Mouse (Mus musculus) stomach, postnatal 0 days (tissue): ENCODE data around the gene Aunip. TPM values are rescaled to one million over a fixed set of nuclear protein-coding genes. Genes with fewer than 3 reads are reported as not detected.

Experiments
- ATAC-seq: fragments of 200-750 bp; cut with Nextera tagmentation; 2 replicates; pipeline ENCODE4 v1.8.0; 2017; ENCODE audit not compliant: low FRiP score, low TSS enrichment
- DNase-seq: peaks from one replicate; pipeline ENCODE4 v3.0.0-alpha.2; 2016; ENCODE audit warnings: low spot score
- H3K27ac ChIP-seq: fragments of 300-500 bp; sonication (generic); replicated peaks from 2 replicates; pipeline ENCODE4 v1.5.1; 2014; ENCODE audit warnings: mild to moderate bottlenecking, control low read depth
- H3K27me3 ChIP-seq: fragments of 300-500 bp; sonication (generic); 2 replicates; pipeline ENCODE4 v1.6.1; 2014; ENCODE audit warnings: low read length; ENCODE audit not compliant: control insufficient read depth, insufficient read depth
- H3K36me3 ChIP-seq: fragments of 300-500 bp; sonication (generic); 2 replicates; pipeline ENCODE4 v1.6.1; 2014; ENCODE audit warnings: low read length, mixed read lengths; ENCODE audit not compliant: control insufficient read depth, insufficient read depth
- H3K4me1 ChIP-seq: fragments of 300-500 bp; sonication (generic); replicated peaks from 2 replicates; pipeline ENCODE4 v1.6.1; 2014; ENCODE audit warnings: antibody characterized with exemption; ENCODE audit not compliant: control insufficient read depth, insufficient read depth
- H3K4me2 ChIP-seq: fragments of 300-500 bp; sonication (generic); replicated peaks from 2 replicates; pipeline ENCODE4 v1.6.1; 2014; ENCODE audit warnings: low read depth, mild to moderate bottlenecking, control low read depth, moderate library complexity
- H3K4me3 ChIP-seq: fragments of 300-500 bp; sonication (generic); 2 replicates; pipeline ENCODE4 v1.5.1; 2014; ENCODE audit warnings: low read depth, low read length, control low read depth
- H3K9ac ChIP-seq: fragments of 300-500 bp; sonication (generic); 2 replicates; pipeline ENCODE4 v1.6.1; 2014; ENCODE audit warnings: mild to moderate bottlenecking, low read length, control low read depth, mixed read lengths
- H3K9me3 ChIP-seq: fragments of 300-500 bp; sonication (generic); 2 replicates; pipeline ENCODE4 v1.6.1; 2016; ENCODE audit warnings: low read length; ENCODE audit not compliant: control insufficient read depth
- CTCF ChIP-seq: IDR thresholded peaks from 2 replicates; pipeline ENCODE4 v1.5.1; 2016; ENCODE audit warnings: antibody characterized with exemption, low read depth, mild to moderate bottlenecking, moderate library complexity
- EP300 ChIP-seq: optimal IDR thresholded peaks from 2 replicates; pipeline ENCODE3; 2016; ENCODE audit warnings: antibody characterized with exemption
- WGBS: fragments of 180-500 bp; shearing (Covaris S2); extraction: QIAGEN DNeasy Blood & Tissue Kit; methylation state at CpG from one replicate; pipeline ENCODE4 v1.1.7; 2014; 5-methylcytosine and 5-hydroxymethylcytosine counted together
- polyA plus RNA-seq: library from polyadenylated mRNA; unstranded; fragments of >200 nt; fragmentation: Nextera tagmentation; extraction: Ambion mirVana; gene quantifications from 2 replicates; pipeline ENCODE4 v1.2.1, GENCODE M21; 2015

Gene Aunip
- 3.5 and 3.8 TPM in 2 replicates for polyA plus RNA-seq

GRCm38 (mm10) chr4:134510845-134511411 is at the start of gene Aunip:
Gene Aunip (plus strand): TSS chr4:134510999.
- 0 out of 2 replicates have a peak, but pooled peaks cover 3% of the 10 kb centered on the region for H3K36me3 ChIP-seq
- H3K9ac ChIP-seq, result peak within 1 kb of the TSS; percentile 41; the same call in 1 of the 2 replicates
- no peaks in the 10 kb centered on the region for H3K9me3 ChIP-seq
- ATAC-seq (peak; percentile 96), DNase-seq (peak; percentile 96)
- no peak within 1 kb of the TSS for H3K27ac ChIP-seq
- H3K27me3 ChIP-seq, result no peaks in the 10 kb centered on the region
- H3K4me3 ChIP-seq, result peak within 1 kb of the TSS; percentile 49
- H3K4me2 ChIP-seq, result peak within 1 kb of the TSS; percentile 87
- WGBS, result under 1% methylated on average over 42 of the region's 42 CpGs
- H3K4me1 ChIP-seq, result 0 out of 2 replicates have a peak, but pooled peaks cover 2% of the 10 kb centered on the region
- TF ChIP-seq CTCF (peak; percentile 36; the same call in 1 of the 2 replicates), EP300 (no peak)

- Histone ChIP-seq H3K4me1 (no peaks in the 10 kb centered on the region), H3K4me3 (no peak overlapping the region), H3K27me3 (no peaks in the 10 kb centered on the region), H3K36me3 (no peaks in the 10 kb centered on the region), H3K9ac (no peak overlapping the region), H3K9me3 (no peaks in the 10 kb centered on the region), H3K4me2 (no peak overlapping the region), H3K27ac (no peak overlapping the region)
- DNase-seq (no peak), ATAC-seq (no peak)
- 63% methylated on average over 5 of the region's 5 CpGs for WGBS
- TF ChIP-seq EP300 (no peak), CTCF (no peak)
Observed at GRCm38 (mm10) chr4:134461252-134461651, 49.5 kb upstream of the Aunip start.

GRCm38 (mm10) chr4:134465789-134466188 is 45.0 kb upstream of the Aunip start:
- ATAC-seq (no peak), DNase-seq (no peak)
- TF ChIP-seq EP300, result no peak
- no peak for TF ChIP-seq CTCF
- Histone ChIP-seq H3K27ac (no peak overlapping the region), H3K9me3 (no peaks in the 10 kb centered on the region), H3K4me2 (no peak overlapping the region), H3K9ac (no peak overlapping the region), H3K36me3 (no peaks in the 10 kb centered on the region), H3K4me1 (no peaks in the 10 kb centered on the region), H3K27me3 (no peaks in the 10 kb centered on the region), H3K4me3 (no peak overlapping the region)
- 55% methylated on average over 12 of the region's 12 CpGs for WGBS

GRCm38 (mm10) chr4:134466381-134467262 is 44.2 kb upstream of the Aunip start:
- H3K4me3 ChIP-seq, result no peak overlapping the region
- no peaks in the 10 kb centered on the region for H3K4me1 ChIP-seq
- no peak overlapping the region for H3K9ac ChIP-seq
- H3K4me2 ChIP-seq, result 0 out of 2 replicates have a peak overlapping the region, but pooled peaks have one; percentile 98
- H3K27ac ChIP-seq, result no peak overlapping the region
- DNase-seq, result no peak
- TF ChIP-seq EP300 (no peak), CTCF (no peak)
- no peaks in the 10 kb centered on the region for H3K27me3 ChIP-seq
- no peaks in the 10 kb centered on the region for H3K36me3 ChIP-seq
- ATAC-seq, result no peak
- WGBS, result 66% methylated on average over 11 of the region's 11 CpGs
- H3K9me3 ChIP-seq, result no peaks in the 10 kb centered on the region

- ATAC-seq, result peak; percentile 9; the same call in 1 of the 2 replicates
Observed at GRCm38 (mm10) chr4:134467435-134468214, 43.2 kb upstream of the Aunip start.

More at GRCm38 (mm10) chr4:134467435-134468214, 43.2 kb upstream of the Aunip start:
- H3K27me3 ChIP-seq, result no peaks in the 10 kb centered on the region
- H3K36me3 ChIP-seq, result no peaks in the 10 kb centered on the region
- H3K9me3 ChIP-seq, result no peaks in the 10 kb centered on the region
- peak overlapping the region; percentile 98 for H3K4me2 ChIP-seq
- no peaks in the 10 kb centered on the region for H3K4me1 ChIP-seq
- H3K27ac ChIP-seq, result no peak overlapping the region; the same call in 1 of the 2 replicates
- peak overlapping the region; percentile 80 for H3K4me3 ChIP-seq
- TF ChIP-seq EP300 (no peak), CTCF (no peak)
- peak; percentile 54 for DNase-seq
- under 1% methylated on average over 31 of the region's 31 CpGs for WGBS
- H3K9ac ChIP-seq, result peak overlapping the region; percentile 53
